Mouse (Mus musculus): Measurements from ENCODE around the gene C4bp. TPM values are rescaled to one million over a fixed set of nuclear protein-coding genes. Genes with fewer than 3 reads are reported as not detected.
A peak's percentile ranks its signal among the peaks of the same experiment; 100 is the strongest.
"Not testable (repeated sequence)": the region's sequence is repeated elsewhere in the genome, so short reads cannot be mapped to it uniquely, and the experiment has no call there.

The C4bp gene
- polyA plus RNA-seq, 1 experiment from 2014 or later: not detected

GRCm38 (mm10) chr1:130681075-130681474, 19.6 kb upstream of the C4bp start:
- Histone ChIP-seq H3K4me2 (ENCODE audit: low read length) (no peak overlapping the region), H3K27me3 (ENCODE audit: control insufficient read depth, insufficient read depth, low read length) (no peaks in the 10 kb centered on the region), H3K36me3 (ENCODE audit: control insufficient read depth, insufficient read depth, low read length) (no peaks in the 10 kb centered on the region), H3K9ac (replicated peaks; ENCODE audit: low read length) (no peak overlapping the region), H3K4me3 (replicated peaks; ENCODE audit: low read depth, low read length) (no peak overlapping the region), H3K4me1 (ENCODE audit: control insufficient read depth, insufficient read depth, low read length) (no peaks in the 10 kb centered on the region), H3K9me3 (ENCODE audit: control insufficient read depth, low read length) (no peaks in the 10 kb centered on the region), H3K27ac (replicated peaks; ENCODE audit: low read depth, low read length) (no peak overlapping the region)
- no peak for DNase-seq
- 90% methylated on average over 2 of the region's 2 CpGs for WGBS
- ATAC-seq (ENCODE audit: low FRiP score, low TSS enrichment): no peak

DNA sequence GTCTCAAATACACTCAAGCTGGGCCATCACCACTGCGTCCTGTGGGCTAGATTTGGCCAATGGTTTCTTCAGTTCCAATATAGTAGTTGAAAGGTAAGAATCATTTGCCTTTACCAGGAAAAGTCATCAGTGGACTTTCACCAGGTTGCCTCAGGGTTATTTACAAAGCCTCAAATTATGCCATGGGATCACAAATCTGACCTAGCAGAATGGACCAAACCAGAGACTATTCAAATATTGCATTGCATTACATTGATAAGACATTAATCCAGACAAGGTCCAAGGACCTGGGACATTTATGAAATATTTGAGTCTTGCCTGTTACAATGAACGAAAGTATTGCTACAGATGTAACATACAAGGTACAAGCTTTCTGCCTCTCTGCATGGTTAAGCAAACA, 17.1 kb upstream of the C4bp start:
- ATAC-seq (ENCODE audit: low FRiP score, low TSS enrichment) (no peak), DNase-seq (no peak)
- Histone ChIP-seq H3K4me3 (replicated peaks; ENCODE audit: low read depth, low read length) (no peak overlapping the region), H3K27me3 (ENCODE audit: control insufficient read depth, insufficient read depth, low read length) (no peaks in the 10 kb centered on the region), H3K4me2 (ENCODE audit: low read length) (no peak overlapping the region), H3K27ac (replicated peaks; ENCODE audit: low read depth, low read length) (no peak overlapping the region), H3K9me3 (ENCODE audit: control insufficient read depth, low read length) (no peaks in the 10 kb centered on the region), H3K36me3 (ENCODE audit: control insufficient read depth, insufficient read depth, low read length) (no peaks in the 10 kb centered on the region), H3K4me1 (ENCODE audit: control insufficient read depth, insufficient read depth, low read length) (no peaks in the 10 kb centered on the region), H3K9ac (replicated peaks; ENCODE audit: low read length) (no peak overlapping the region)
- WGBS: 88% methylated on average over 2 of the region's 2 CpGs

DNA sequence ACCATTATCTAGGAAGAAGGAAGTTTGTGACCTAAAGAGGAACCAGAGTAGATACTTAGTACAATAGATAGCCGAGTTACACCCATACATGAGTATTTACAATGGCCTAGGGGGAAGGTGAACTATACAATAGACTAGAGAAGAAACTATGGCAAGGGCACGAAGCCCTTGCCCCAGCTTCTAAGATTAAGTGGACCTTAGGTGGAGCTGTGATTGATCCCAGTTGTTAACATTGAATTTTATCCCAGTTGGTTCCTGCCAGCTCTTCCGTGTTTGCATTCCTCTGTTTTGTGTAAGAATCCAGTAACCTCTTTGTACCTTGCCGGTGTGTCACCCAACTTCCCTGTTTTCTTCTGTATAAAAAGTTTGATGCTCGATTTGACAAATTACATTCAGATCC, 2.1 kb upstream of the C4bp start:
- not testable (repeated sequence) for H3K4me3 ChIP-seq (replicated peaks; ENCODE audit: low read depth, low read length); H3K27ac ChIP-seq (replicated peaks; ENCODE audit: low read depth, low read length); H3K4me2 ChIP-seq (ENCODE audit: low read length); DNase-seq; H3K36me3 ChIP-seq (ENCODE audit: control insufficient read depth, insufficient read depth, low read length); ATAC-seq (ENCODE audit: low FRiP score, low TSS enrichment); H3K9ac ChIP-seq (replicated peaks; ENCODE audit: low read length); H3K9me3 ChIP-seq (ENCODE audit: control insufficient read depth, low read length); H3K4me1 ChIP-seq (ENCODE audit: control insufficient read depth, insufficient read depth, low read length); H3K27me3 ChIP-seq (ENCODE audit: control insufficient read depth, insufficient read depth, low read length)
- WGBS: 88% methylated on average over 5 of the region's 5 CpGs

GRCm38 (mm10) chr1:130659641-130660040, 1.8 kb downstream of the C4bp start:
- H3K27ac ChIP-seq (replicated peaks; ENCODE audit: low read depth, low read length); H3K9ac ChIP-seq (replicated peaks; ENCODE audit: low read length); H3K9me3 ChIP-seq (ENCODE audit: control insufficient read depth, low read length); DNase-seq; ATAC-seq (ENCODE audit: low FRiP score, low TSS enrichment); H3K36me3 ChIP-seq (ENCODE audit: control insufficient read depth, insufficient read depth, low read length); H3K27me3 ChIP-seq (ENCODE audit: control insufficient read depth, insufficient read depth, low read length); H3K4me2 ChIP-seq (ENCODE audit: low read length); H3K4me1 ChIP-seq (ENCODE audit: control insufficient read depth, insufficient read depth, low read length); H3K4me3 ChIP-seq (replicated peaks; ENCODE audit: low read depth, low read length): not testable (repeated sequence)
- WGBS: 52% methylated on average over 5 of the region's 5 CpGs

- no peaks in the 10 kb centered on the region for H3K9me3 ChIP-seq (ENCODE audit: control insufficient read depth, low read length)
- H3K4me2 ChIP-seq (ENCODE audit: low read length): no peak overlapping the region
- no peak overlapping the region for H3K27ac ChIP-seq (replicated peaks; ENCODE audit: low read depth, low read length)
- no peak overlapping the region for H3K4me3 ChIP-seq (replicated peaks; ENCODE audit: low read depth, low read length)
- H3K4me1 ChIP-seq (ENCODE audit: control insufficient read depth, insufficient read depth, low read length): peaks cover 3% of the 10 kb centered on the region; the same call in 1 of the 2 replicates
- DNase-seq (peak; percentile 58), ATAC-seq (ENCODE audit: low FRiP score, low TSS enrichment) (no peak)
- H3K27me3 ChIP-seq (ENCODE audit: control insufficient read depth, insufficient read depth, low read length): no peaks in the 10 kb centered on the region
- WGBS: 35% methylated on average over 4 of the region's 4 CpGs
- no peak overlapping the region for H3K9ac ChIP-seq (replicated peaks; ENCODE audit: low read length)
- no peaks in the 10 kb centered on the region for H3K36me3 ChIP-seq (ENCODE audit: control insufficient read depth, insufficient read depth, low read length)
Observed at GRCm38 (mm10) chr1:130644103-130644502, 17.3 kb downstream of the C4bp start.

DNA sequence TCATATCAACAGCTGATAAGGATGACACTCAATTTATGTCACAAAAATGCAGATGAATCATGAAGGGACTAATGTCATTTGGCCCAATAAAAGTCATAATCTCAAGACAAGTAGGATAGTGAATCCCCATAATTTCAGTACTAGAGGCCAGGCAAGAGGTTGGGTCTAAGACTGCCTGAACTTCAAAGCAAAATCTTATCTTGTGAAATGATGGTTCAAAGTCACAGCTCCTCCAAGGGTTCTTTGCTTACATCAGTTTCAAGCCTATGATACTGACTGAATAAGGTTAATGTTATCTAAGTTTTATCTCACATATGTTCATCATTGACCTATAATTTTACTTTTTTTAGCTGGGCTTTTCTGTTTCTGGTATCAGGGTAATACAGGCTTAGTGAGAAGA, 20.5 kb downstream of the C4bp start:
- H3K27ac ChIP-seq (replicated peaks; ENCODE audit: low read depth, low read length): no peak overlapping the region
- no peaks in the 10 kb centered on the region for H3K9me3 ChIP-seq (ENCODE audit: control insufficient read depth, low read length)
- H3K4me1 ChIP-seq (ENCODE audit: control insufficient read depth, insufficient read depth, low read length): peaks cover 3% of the 10 kb centered on the region; the same call in 1 of the 2 replicates
- H3K9ac ChIP-seq (replicated peaks; ENCODE audit: low read length): no peak overlapping the region
- DNase-seq (no peak), ATAC-seq (ENCODE audit: low FRiP score, low TSS enrichment) (no peak)
- H3K4me3 ChIP-seq (replicated peaks; ENCODE audit: low read depth, low read length): no peak overlapping the region
- no peaks in the 10 kb centered on the region for H3K27me3 ChIP-seq (ENCODE audit: control insufficient read depth, insufficient read depth, low read length)
- H3K36me3 ChIP-seq (ENCODE audit: control insufficient read depth, insufficient read depth, low read length): no peaks in the 10 kb centered on the region
- no peak overlapping the region for H3K4me2 ChIP-seq (ENCODE audit: low read length)

DNA sequence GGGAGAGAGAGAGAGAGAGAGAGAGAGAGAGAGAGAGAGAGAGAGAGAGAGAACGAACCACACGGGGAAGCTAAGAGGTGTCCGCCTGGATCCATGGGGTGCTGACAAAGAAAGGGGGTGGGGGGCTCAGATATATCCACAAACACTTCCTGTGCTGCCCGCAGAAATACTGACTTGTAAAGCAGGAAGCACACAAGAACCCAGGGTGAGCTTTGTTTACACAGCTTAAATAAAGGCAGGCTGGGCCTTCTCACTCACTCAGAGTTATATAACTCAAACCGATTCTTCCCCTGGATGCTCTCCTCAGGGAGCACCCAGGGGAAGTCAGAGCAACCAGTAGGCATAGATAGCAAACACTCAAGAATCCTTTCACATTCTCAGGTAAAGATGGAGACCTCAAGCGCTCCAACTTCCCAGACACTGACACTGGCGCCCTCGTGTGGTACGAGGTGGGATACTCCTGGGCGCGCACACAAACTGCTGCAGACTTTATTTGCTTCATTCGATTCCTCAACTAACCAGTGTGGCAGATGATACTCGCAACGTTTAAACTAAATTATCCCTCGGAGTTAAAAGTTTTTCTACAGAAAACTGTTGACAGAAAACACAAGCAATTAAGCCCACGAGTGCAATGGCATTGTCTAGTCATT, 27.5 kb downstream of the C4bp start:
- no peaks in the 10 kb centered on the region for H3K9me3 ChIP-seq (ENCODE audit: control insufficient read depth, low read length)
- no peaks in the 10 kb centered on the region for H3K4me1 ChIP-seq (ENCODE audit: control insufficient read depth, insufficient read depth, low read length)
- no peak overlapping the region for H3K9ac ChIP-seq (replicated peaks; ENCODE audit: low read length)
- H3K36me3 ChIP-seq (ENCODE audit: control insufficient read depth, insufficient read depth, low read length): no peaks in the 10 kb centered on the region
- no peak overlapping the region for H3K27ac ChIP-seq (replicated peaks; ENCODE audit: low read depth, low read length)
- H3K27me3 ChIP-seq (ENCODE audit: control insufficient read depth, insufficient read depth, low read length): no peaks in the 10 kb centered on the region
- ATAC-seq (ENCODE audit: low FRiP score, low TSS enrichment) (no peak), DNase-seq (peak; percentile 79)
- no peak overlapping the region for H3K4me3 ChIP-seq (replicated peaks; ENCODE audit: low read depth, low read length)
- H3K4me2 ChIP-seq (ENCODE audit: low read length): no peak overlapping the region
- WGBS: 33% methylated on average over 15 of the region's 16 CpGs

- Histone ChIP-seq H3K36me3 (ENCODE audit: control insufficient read depth, insufficient read depth, low read length) (no peaks in the 10 kb centered on the region), H3K4me2 (ENCODE audit: low read length) (no peak overlapping the region), H3K9me3 (ENCODE audit: control insufficient read depth, low read length) (no peaks in the 10 kb centered on the region), H3K27me3 (ENCODE audit: control insufficient read depth, insufficient read depth, low read length) (no peaks in the 10 kb centered on the region), H3K27ac (replicated peaks; ENCODE audit: low read depth, low read length) (no peak overlapping the region), H3K9ac (replicated peaks; ENCODE audit: low read length) (no peak overlapping the region), H3K4me1 (ENCODE audit: control insufficient read depth, insufficient read depth, low read length) (no peaks in the 10 kb centered on the region), H3K4me3 (replicated peaks; ENCODE audit: low read depth, low read length) (no peak overlapping the region)
- DNase-seq (no peak), ATAC-seq (ENCODE audit: low FRiP score, low TSS enrichment) (no peak)
- WGBS: 91% methylated on average over 8 of the region's 8 CpGs
Observed at GRCm38 (mm10) chr1:130633316-130633715, 28.1 kb downstream of the C4bp start.

DNA sequence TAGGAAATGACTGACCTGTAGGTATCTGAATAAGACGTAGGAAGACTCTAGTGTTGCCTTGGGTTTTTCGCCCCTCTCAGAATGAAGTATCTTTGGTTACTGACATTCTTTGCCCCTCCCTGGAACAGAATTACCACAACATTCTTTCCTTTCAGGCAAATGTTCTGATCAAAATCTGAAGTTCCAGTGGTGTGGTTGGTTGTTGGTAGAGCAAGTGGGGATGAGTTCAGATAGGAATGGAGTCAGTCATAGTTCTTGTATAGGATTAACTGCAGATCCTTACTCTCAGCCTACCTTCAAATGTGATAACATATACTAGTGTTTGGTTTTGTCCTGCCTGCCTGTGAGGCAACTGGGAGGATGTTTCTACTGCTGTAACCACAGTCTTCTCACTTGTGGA, 31.9 kb downstream of the C4bp start, which contains the start of gene Zp3r:
Zp3r (minus strand) TSS at position 101 of the 400 bp plus-strand sequence.
- WGBS: 93% methylated on average over 2 of the region's 2 CpGs
- DNase-seq: no peak
- ATAC-seq (ENCODE audit: low FRiP score, low TSS enrichment): no peak
- no peaks in the 10 kb centered on the region for H3K27me3 ChIP-seq (ENCODE audit: control insufficient read depth, insufficient read depth, low read length)
- no peaks in the 10 kb centered on the region for H3K36me3 ChIP-seq (ENCODE audit: control insufficient read depth, insufficient read depth, low read length)
- H3K4me2 ChIP-seq (ENCODE audit: low read length): no peak within 1 kb of the TSS
- H3K9ac ChIP-seq (replicated peaks; ENCODE audit: low read length): no peak within 1 kb of the TSS
- no peaks in the 10 kb centered on the region for H3K9me3 ChIP-seq (ENCODE audit: control insufficient read depth, low read length)
- H3K27ac ChIP-seq (replicated peaks; ENCODE audit: low read depth, low read length): no peak within 1 kb of the TSS
- no peaks in the 10 kb centered on the region for H3K4me1 ChIP-seq (ENCODE audit: control insufficient read depth, insufficient read depth, low read length)
- no peak within 1 kb of the TSS for H3K4me3 ChIP-seq (replicated peaks; ENCODE audit: low read depth, low read length)

Data from midbrain, embryonic 14.5 days (tissue).